Mouse (Mus musculus) spleen, adult 2 months (tissue): ENCODE data around the gene 5330417H12Rik.

Experiments
- CTCF ChIP-seq: fragments of 200-500 bp; IDR thresholded peaks from 2 replicates; pipeline ENCODE4 v1.5.1; 2011; ENCODE audit warnings: mild to moderate bottlenecking, inconsistent platforms; ENCODE audit not compliant: insufficient read depth, insufficient read length, insufficient replicate concordance; ENCODE audit errors: extremely low read depth
- POLR2A ChIP-seq: fragments of 200-500 bp; IDR thresholded peaks from 2 replicates; pipeline ENCODE4 v1.6.1; 2011; ENCODE audit warnings: low read depth, low read length, inconsistent platforms

- TF ChIP-seq CTCF = no peak
- TF ChIP-seq POLR2A = no peak
Measured at GRCm38 (mm10) chr7:107594857-107595402, 30.0 kb downstream of the 5330417H12Rik start, which contains the start of gene Ppfibp2.
